Mouse (Mus musculus): ENCODE data around the gene Gps2.

Gps2 gene

DNA sequence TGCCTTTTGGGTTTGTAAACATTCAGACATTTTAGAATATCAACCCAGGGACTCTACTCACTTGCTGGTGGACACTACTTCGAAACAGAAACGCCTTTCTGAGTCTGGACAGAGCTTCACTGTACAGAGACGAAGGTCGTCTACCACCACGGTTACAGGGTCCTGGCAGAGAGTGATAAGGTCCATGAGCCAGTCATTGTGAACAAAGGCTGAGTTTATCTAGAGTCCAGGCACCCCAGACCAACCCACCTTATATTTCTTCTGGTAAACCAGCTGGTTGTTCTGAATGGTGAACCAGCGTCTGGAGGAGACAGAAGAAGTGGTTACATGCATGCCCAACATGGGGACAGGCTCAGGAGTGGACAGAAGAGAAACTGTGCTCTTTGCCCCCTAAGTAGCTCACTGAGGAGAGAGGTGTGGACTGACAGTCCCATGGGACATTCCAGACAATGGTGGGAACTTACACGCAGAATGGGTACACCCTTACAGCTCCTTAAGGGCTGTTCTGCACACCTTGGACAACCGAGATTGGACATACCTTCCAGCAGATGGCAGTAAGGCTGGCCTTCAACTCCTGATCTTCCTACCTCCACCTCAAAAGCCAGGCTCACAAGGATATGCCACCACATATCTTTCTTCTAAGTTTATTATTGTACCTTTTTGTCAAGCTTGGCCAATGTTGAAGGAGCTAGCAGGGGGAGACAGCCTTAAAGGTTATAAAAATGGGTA lies 26.6 kb upstream of the Gps2 start:
- ATAC-seq (ENCODE audit: low TSS enrichment) = no peak

DNA sequence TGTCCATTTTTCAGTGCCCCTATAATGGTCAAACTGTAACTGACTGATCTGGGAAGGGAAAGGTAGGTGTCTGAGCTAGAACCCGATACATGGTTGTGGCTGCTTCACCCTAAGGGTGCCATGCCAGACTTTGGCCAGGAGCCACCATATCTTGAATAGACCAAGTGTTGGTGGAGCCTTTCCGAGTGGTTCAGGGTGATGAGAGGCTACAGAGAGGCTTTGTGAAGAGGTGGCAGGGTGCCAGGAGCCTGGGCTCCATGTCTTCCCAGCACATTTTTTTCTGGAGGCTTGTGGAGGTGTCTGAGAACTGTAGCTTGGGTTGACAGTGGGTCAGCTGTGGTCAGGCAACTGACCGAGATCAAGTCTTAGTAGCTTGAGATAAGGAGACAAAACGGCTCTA lies 22.2 kb upstream of the Gps2 start:
- ATAC-seq (ENCODE audit: low TSS enrichment) = no peak

DNA sequence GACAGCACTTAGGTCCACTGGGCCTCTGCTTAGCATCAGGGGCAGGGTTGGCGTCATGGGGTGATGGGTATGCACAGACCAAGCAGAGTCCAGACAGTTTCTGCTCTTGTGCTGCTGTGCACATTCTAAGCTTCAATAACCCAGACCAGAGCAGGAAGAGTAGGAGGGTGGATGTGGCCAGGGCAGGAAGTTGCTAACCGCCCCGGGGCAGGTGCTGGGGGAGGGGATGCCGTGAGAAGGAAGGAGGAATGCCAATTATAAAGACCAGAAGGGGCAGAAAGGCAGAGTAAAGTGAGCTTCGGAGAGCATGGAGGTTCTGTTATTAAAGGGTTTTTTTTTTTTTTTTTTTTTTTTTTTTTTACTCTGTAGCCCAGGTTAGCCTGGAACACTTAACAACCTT lies 19.0 kb upstream of the Gps2 start:
- ATAC-seq (ENCODE audit: low TSS enrichment) = no peak

DNA sequence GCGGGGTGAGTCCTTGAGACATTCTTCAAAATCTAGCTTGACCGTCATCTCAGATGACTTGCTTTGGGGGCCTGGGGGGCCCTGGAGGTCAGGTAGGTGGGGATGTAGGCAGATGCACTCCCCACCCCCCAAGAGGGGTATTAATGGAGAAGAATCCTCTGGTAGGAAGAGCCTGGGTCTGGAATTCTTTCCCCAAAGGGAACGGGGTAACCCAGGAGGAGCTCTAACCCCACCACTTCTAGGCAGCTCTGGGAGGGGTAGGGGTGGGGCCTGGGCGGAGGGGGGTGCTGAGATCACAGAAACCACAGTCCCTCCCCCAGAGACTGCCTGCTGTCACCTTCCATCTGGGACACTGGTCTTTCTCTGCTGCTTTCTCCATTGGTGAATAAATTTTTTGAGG lies 18.4 kb upstream of the Gps2 start, which contains the start of gene Acap1:
TSS of gene Acap1 (minus strand) at position 249 of the 400 bp plus-strand sequence.
- ATAC-seq (ENCODE audit: low TSS enrichment) = no peak

DNA sequence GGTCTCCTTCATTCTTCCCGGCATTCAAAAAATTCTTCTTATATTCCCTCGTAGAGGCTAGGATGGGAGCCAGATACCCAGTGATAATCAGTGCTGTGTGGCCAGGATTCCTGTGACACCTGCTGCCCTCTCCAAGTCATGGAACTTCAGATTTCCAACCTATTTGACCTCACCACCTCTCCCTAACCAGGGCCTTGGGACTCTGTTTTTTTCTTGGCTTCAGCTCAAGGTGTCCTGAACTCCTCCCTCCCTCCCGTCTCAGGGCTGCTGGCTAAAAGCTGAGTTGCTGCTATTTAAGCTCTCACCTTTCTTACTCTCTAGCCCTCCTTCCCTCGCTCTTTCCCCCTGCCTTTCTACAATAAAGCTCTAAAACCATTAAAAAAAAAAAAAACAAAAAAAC lies 13.8 kb upstream of the Gps2 start:
- ATAC-seq (ENCODE audit: low TSS enrichment) = no peak

- ATAC-seq (ENCODE audit: low TSS enrichment) = peak; percentile 92
Measured at GRCm38 (mm10) chr11:69900471-69901405, 12.9 kb upstream of the Gps2 start, which contains the start of the genes 2810408A11Rik and Neurl4. Gene 2810408A11Rik, minus strand, starts transcription at chr11:69900987. Gene Neurl4, plus strand, starts transcription at chr11:69901072.

DNA sequence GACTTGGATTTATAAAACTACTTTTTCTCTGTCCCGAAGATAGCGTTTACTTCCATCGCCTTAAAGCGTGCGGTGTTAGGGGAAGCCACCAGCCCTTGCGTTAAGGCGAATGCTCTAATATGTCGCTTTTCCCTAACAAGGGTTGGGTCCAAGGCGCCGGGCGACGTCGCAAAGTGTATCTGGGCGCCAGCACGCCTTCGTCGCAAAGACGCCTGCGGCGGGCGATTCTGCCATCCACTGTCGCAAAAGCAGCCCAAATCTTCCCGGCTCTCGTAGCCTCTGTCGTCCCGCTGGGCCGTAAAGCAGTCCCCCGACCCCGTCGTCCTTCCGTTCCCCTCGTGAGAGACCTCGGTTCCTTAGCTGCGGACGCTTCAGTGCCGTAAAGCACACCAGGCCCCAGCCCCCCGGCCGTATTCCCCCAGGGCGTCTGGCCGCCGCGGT lies 12.3 kb upstream of the Gps2 start:
- ATAC-seq (ENCODE audit: low TSS enrichment) = peak; percentile 79

GRCm38 (mm10) chr11:69901993-69902392 lies 11.7 kb upstream of the Gps2 start:
- ATAC-seq (ENCODE audit: low TSS enrichment) = no peak

GRCm38 (mm10) chr11:69902972-69903371 lies 10.7 kb upstream of the Gps2 start:
- ATAC-seq (ENCODE audit: low TSS enrichment) = no peak

- ATAC-seq (ENCODE audit: low TSS enrichment) = no peak
Measured at GRCm38 (mm10) chr11:69904311-69904710, 9.4 kb upstream of the Gps2 start.

DNA sequence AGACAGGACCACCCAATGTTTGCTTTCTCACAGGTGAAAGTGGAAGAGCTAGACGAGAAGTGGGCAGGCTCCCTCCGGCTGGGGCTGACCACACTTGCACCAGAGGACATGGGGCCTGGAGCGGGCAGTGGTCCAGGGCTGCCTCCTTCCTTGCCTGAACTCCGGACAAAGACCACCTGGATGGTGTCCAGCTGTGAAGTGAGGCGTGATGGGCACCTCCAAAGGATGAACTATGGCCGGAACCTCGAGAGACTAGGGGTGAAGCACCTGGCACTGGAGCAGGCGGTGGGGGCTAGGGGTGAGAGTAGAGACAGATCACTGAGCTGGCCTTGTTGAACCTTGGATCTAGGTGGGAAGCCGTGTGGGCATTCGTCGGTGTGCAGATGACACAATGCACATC lies 5.0 kb upstream of the Gps2 start:
- ATAC-seq (ENCODE audit: low TSS enrichment) = no peak

GRCm38 (mm10) chr11:69909174-69909573 lies 4.5 kb upstream of the Gps2 start:
- ATAC-seq (ENCODE audit: low TSS enrichment) = no peak

DNA sequence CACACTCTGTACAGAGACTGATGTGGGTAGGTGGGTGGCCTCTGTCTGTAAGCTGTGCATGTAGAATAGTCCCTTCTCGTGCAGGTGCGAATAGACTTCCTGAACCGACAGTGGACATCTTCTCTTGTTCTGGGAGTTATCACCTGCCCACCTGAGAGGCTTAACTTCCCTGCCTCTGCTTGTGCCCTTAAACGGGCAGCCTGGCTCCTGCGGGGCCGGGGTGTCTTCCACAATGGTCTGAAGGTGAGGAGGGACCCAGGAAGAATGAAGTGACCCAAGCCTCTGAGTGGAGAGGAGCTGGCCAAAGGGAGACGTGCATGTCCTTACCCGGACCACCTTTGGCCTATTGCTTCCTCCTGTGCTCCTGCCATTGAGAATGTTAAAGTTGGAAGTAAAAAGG lies 3.5 kb upstream of the Gps2 start:
- no peak for ATAC-seq (ENCODE audit: low TSS enrichment)

GRCm38 (mm10) chr11:69910781-69911560 lies 2.7 kb upstream of the Gps2 start:
- ATAC-seq (ENCODE audit: low TSS enrichment) = no peak

DNA sequence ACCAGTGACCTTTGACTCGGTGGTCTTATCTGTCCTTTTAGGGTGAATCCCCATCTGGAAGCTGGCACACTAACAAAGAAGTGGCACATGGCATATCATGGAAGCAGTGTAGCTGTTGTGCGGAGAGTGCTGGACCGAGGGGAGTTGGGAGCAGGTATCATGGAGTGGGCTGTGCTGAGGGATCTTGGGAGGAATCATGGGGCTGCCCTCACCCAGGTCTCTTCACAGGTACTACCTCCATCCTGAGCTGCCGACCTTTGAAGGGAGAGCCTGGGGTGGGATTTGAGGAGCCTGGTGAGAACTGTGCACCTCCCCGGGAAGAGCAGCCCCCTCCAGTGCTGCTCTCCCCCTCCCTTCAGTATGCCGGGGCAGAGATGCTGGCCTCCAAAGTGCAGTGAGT lies 2.0 kb upstream of the Gps2 start:
- ATAC-seq (ENCODE audit: low TSS enrichment) = no peak

GRCm38 (mm10) chr11:69912716-69913530 lies 765 bp upstream of the Gps2 start:
- no peak for ATAC-seq (ENCODE audit: low TSS enrichment)

- no peak for ATAC-seq (ENCODE audit: low TSS enrichment)
Measured at GRCm38 (mm10) chr11:69914372-69914764, 680 bp downstream of the Gps2 start.

DNA sequence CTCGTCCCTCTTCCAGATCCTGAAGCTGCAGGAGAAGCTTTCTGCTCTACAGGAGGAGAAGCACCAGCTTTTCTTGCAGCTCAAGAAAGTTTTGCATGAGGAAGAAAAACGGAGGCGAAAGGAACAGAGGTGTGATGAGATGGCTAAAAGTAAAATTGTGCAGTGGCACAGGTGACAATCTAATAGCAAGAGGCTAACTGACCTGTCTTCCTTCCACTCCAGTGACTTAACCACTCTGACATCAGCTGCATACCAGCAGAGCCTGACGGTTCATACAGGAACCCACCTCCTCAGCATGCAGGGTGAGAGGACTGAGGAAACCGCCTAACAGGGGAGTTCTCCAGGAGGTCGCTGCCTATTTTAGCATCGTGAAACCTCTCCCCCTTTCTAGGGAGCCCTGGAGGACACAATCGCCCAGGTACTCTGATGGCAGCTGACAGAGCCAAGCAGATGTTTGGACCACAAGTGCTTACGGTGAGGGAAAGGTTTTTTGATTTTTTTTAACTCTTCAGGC lies 1.3 kb downstream of the Gps2 start:
- ATAC-seq (ENCODE audit: low TSS enrichment) = no peak

GRCm38 (mm10) chr11:69915667-69916627 lies 2.3 kb downstream of the Gps2 start:
- ATAC-seq (ENCODE audit: low TSS enrichment) = no peak
